Mouse (Mus musculus) spleen, adult 2 months (tissue): ENCODE results near the gene Txndc2.

Experiments
- CTCF ChIP-seq: fragments of 200-500 bp; IDR thresholded peaks from 2 replicates; pipeline ENCODE4 v1.5.1; 2011; ENCODE audit warnings: mild to moderate bottlenecking, inconsistent platforms; ENCODE audit not compliant: insufficient read depth, insufficient read length, insufficient replicate concordance; ENCODE audit errors: extremely low read depth
- POLR2A ChIP-seq: fragments of 200-500 bp; IDR thresholded peaks from 2 replicates; pipeline ENCODE4 v1.6.1; 2011; ENCODE audit warnings: low read depth, low read length, inconsistent platforms

DNA sequence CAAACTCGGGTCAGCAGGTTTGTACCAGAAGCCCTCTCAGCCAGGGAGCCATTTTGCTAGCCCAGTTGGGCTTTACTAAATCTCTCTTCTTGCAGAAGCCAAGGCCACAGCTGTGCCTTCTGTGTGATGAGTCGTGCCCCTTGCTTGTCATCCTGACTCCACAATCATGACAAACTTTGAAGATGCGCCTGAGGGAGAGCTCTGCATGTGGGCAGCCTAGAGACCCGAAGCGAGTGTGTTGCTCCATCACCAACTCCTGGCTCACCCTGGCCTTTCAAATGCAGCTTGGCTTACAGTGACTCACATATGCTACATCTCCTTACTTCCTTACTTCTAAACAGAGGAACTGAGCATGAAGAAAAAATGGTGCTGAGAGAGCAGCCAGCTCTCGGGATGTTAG is 12.0 kb downstream of the Txndc2 start:
- TF ChIP-seq CTCF (no peak), POLR2A (no peak)
